Mouse (Mus musculus) stomach, embryonic 16.5 days (tissue): ENCODE measurements around the gene Olfr1370. TPM values are rescaled to one million over a fixed set of nuclear protein-coding genes. Genes with fewer than 3 reads are reported as not detected.

Experiments used
- ATAC-seq: fragments of 200-750 bp; cut with Nextera tagmentation; 2 replicates; pipeline ENCODE4 v1.8.0; 2017; ENCODE audit warnings: moderate number of reproducible peaks, moderate TSS enrichment; ENCODE audit not compliant: insufficient read depth, low FRiP score
- H3K27ac ChIP-seq: fragments of 300-500 bp; sonication (generic); 2 replicates; pipeline ENCODE4 v1.5.1; 2014; ENCODE audit warnings: low read length
- H3K27me3 ChIP-seq: fragments of 300-500 bp; sonication (generic); 2 replicates; pipeline ENCODE4 v1.6.1; 2014; ENCODE audit warnings: low read length, control low read depth, mixed read lengths; ENCODE audit not compliant: control insufficient read depth, insufficient read depth
- H3K36me3 ChIP-seq: fragments of 300-500 bp; sonication (generic); 2 replicates; pipeline ENCODE4 v1.6.1; 2014; ENCODE audit warnings: low read length; ENCODE audit not compliant: control insufficient read depth, insufficient read depth
- H3K4me1 ChIP-seq: fragments of 300-500 bp; sonication (generic); 2 replicates; pipeline ENCODE4 v1.6.1; 2014; ENCODE audit warnings: low read length, control low read depth, mixed read lengths; ENCODE audit not compliant: control insufficient read depth, insufficient read depth
- H3K4me2 ChIP-seq: fragments of 300-500 bp; sonication (generic); 2 replicates; pipeline ENCODE4 v1.6.1; 2014; ENCODE audit warnings: low read depth, low read length, mixed read lengths
- H3K4me3 ChIP-seq: fragments of 300-500 bp; sonication (generic); replicated peaks from 2 replicates; pipeline ENCODE4 v1.5.1; 2014; ENCODE audit warnings: mild to moderate bottlenecking, low read length
- H3K9ac ChIP-seq: fragments of 300-500 bp; sonication (generic); 2 replicates; pipeline ENCODE4 v1.6.1; 2014; ENCODE audit warnings: low read length
- H3K9me3 ChIP-seq: fragments of 300-500 bp; sonication (generic); replicated peaks from 2 replicates; pipeline ENCODE4 v1.6.1; 2016; ENCODE audit warnings: low read length, control low read depth; ENCODE audit not compliant: control insufficient read depth
- WGBS: fragments of 180-500 bp; shearing (Covaris S2); extraction: QIAGEN DNeasy Blood & Tissue Kit; methylation state at CpG from one replicate; pipeline ENCODE4 v1.1.7; 2014; 5-methylcytosine and 5-hydroxymethylcytosine counted together
- polyA plus RNA-seq: library from polyadenylated mRNA; unstranded; fragments of >200 nt; fragmentation: Nextera tagmentation; extraction: Ambion mirVana; gene quantifications from 2 replicates; pipeline ENCODE4 v1.2.1, GENCODE M21; 2015

The Olfr1370 gene
- polyA plus RNA-seq, 1 experiment from 2014 or later, result not detected

DNA sequence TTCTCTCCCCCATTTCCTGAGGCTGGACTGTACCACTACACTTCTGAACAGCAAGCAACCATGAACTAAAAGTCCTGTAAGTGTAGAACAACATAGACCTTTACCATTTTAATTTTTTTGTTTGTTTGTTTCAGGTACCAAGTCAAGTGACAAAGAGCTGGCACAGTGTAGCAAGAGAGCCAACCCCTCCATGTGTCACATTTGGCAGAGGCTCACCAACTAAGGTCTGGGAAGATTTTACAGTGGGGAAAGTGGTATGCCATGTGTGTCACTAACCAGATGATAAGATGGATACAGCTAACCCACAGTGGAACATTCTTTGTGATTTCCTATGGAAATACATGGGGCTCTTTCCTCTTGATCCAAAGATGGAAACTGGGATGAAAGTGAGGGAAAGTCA, 38.8 kb downstream of the Olfr1370 start:
- H3K4me2 ChIP-seq, result no peak overlapping the region
- H3K4me3 ChIP-seq, result no peak overlapping the region
- no peaks in the 10 kb centered on the region for H3K4me1 ChIP-seq
- H3K9ac ChIP-seq, result no peak overlapping the region
- H3K27me3 ChIP-seq, result no peaks in the 10 kb centered on the region
- H3K9me3 ChIP-seq, result no peaks in the 10 kb centered on the region
- no peak for ATAC-seq
- no peak overlapping the region for H3K27ac ChIP-seq
- H3K36me3 ChIP-seq, result no peaks in the 10 kb centered on the region

DNA sequence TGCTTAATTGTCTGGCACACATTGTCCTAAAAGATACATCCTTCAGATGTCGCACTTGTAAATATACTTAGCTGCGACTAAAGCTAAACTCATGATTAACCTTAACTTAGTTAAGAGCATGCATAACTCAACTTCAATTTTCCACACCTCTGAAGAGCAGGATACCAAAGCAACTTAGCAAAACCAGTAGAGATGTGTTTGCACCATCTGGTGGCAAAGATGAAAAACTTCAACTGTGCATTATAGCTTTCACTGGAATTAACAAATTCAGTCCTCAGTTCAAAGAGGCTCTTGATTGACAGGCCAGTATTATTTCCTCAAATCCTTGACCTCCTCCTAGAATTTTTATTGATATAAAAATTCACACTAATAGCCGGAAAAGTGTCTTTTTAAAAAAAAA, 39.7 kb downstream of the Olfr1370 start:
- 67% methylated on average over 3 of the region's 3 CpGs for WGBS

GRCm38 (mm10) chr13:21033176-21033575, 41.6 kb downstream of the Olfr1370 start:
- no peak for ATAC-seq
- Histone ChIP-seq H3K4me1 (no peaks in the 10 kb centered on the region), H3K4me2 (no peak overlapping the region), H3K9me3 (no peaks in the 10 kb centered on the region), H3K9ac (no peak overlapping the region), H3K36me3 (no peaks in the 10 kb centered on the region), H3K4me3 (no peak overlapping the region), H3K27me3 (no peaks in the 10 kb centered on the region), H3K27ac (no peak overlapping the region)
- 64% methylated on average over 3 of the region's 3 CpGs for WGBS

More for the DNA sequence above, 39.7 kb downstream of the Olfr1370 start:
- Histone ChIP-seq H3K27me3 (no peaks in the 10 kb centered on the region), H3K9ac (no peak overlapping the region), H3K9me3 (no peaks in the 10 kb centered on the region), H3K4me2 (no peak overlapping the region), H3K36me3 (no peaks in the 10 kb centered on the region), H3K4me3 (no peak overlapping the region), H3K27ac (no peak overlapping the region), H3K4me1 (no peaks in the 10 kb centered on the region)
- no peak for ATAC-seq

GRCm38 (mm10) chr13:21024831-21025230, 49.9 kb downstream of the Olfr1370 start:
- no peak overlapping the region for H3K4me3 ChIP-seq
- no peak overlapping the region for H3K4me2 ChIP-seq
- WGBS, result 73% methylated on average over 5 of the region's 5 CpGs
- no peaks in the 10 kb centered on the region for H3K9me3 ChIP-seq
- H3K9ac ChIP-seq, result no peak overlapping the region
- H3K27ac ChIP-seq, result no peak overlapping the region
- H3K4me1 ChIP-seq, result no peaks in the 10 kb centered on the region
- no peak for ATAC-seq
- no peaks in the 10 kb centered on the region for H3K36me3 ChIP-seq
- no peaks in the 10 kb centered on the region for H3K27me3 ChIP-seq

Other genes with a start within 250 kb of the Olfr1370 start
- not detected in 2 replicates for gene Olfr1369-ps1, start 36.5 kb upstream of the Olfr1370 start, polyA plus RNA-seq
- gene Olfr263, start 54.7 kb upstream of the Olfr1370 start, polyA plus RNA-seq, result not detected in 2 replicates
- not detected in 2 replicates for gene Olfr1368, start 70.9 kb upstream of the Olfr1370 start, polyA plus RNA-seq
- 84.2 and 84.3 TPM in 2 replicates for gene Trim27, start 104.5 kb upstream of the Olfr1370 start, polyA plus RNA-seq
- not detected in 2 replicates for gene Gpx5, start 217.8 kb upstream of the Olfr1370 start, polyA plus RNA-seq
- not detected in 2 replicates for gene Gpx6, start 237.2 kb upstream of the Olfr1370 start, polyA plus RNA-seq